Mouse (Mus musculus): ENCODE measurements around the gene Sfxn4. TPM values are rescaled to one million over a fixed set of nuclear protein-coding genes. Genes with fewer than 3 reads are reported as not detected.
A peak's percentile ranks its signal among the peaks of the same experiment; 100 is the strongest.
"Not testable (repeated sequence)": the region's sequence is repeated elsewhere in the genome, so short reads cannot be mapped to it uniquely, and the experiment has no call there.

Gene Sfxn4
- polyA plus RNA-seq, 1 experiment from 2014 or later, result 10.8 TPM

- H3K27me3 ChIP-seq (ENCODE audit: poor library complexity, severe bottlenecking), result no peaks in the 10 kb centered on the region
- WGBS, result 10% methylated on average over 3 of the region's 3 CpGs
- no peaks in the 10 kb centered on the region for H3K9me3 ChIP-seq
- H3K4me3 ChIP-seq, result no peak overlapping the region
- H3K36me3 ChIP-seq (replicated peaks), result no peaks in the 10 kb centered on the region
- H3K27ac ChIP-seq, result no peak overlapping the region
- no peak for DNase-seq (ENCODE audit: extremely low spot score, low spot score)
- H3K4me1 ChIP-seq, result no peaks in the 10 kb centered on the region
These were observed 21.9 kb upstream of the Sfxn4 start for GRCm38 (mm10) chr19:60883129-60883528.

- no peaks in the 10 kb centered on the region for H3K27me3 ChIP-seq (ENCODE audit: poor library complexity, severe bottlenecking)
- H3K4me3 ChIP-seq, result peak within 1 kb of the TSS; percentile 63
- DNase-seq (ENCODE audit: extremely low spot score, low spot score), result peak; percentile 93
- H3K4me1 ChIP-seq, result peaks cover 21% of the 10 kb centered on the region
- H3K36me3 ChIP-seq (replicated peaks), result peaks cover 35% of the 10 kb centered on the region
- H3K9me3 ChIP-seq, result no peaks in the 10 kb centered on the region
- H3K27ac ChIP-seq, result peak within 1 kb of the TSS; percentile 83
- WGBS, result under 1% methylated on average over 28 of the region's 28 CpGs
These were observed 12.9 kb upstream of the Sfxn4 start, which contains the start of gene Prdx3 for GRCm38 (mm10) chr19:60874064-60874694. TSS of gene Prdx3 (minus strand) at chr19:60874556.

GRCm38 (mm10) chr19:60873501-60873900 lies 12.2 kb upstream of the Sfxn4 start:
- Histone ChIP-seq H3K4me3 (peak overlapping the region; percentile 63), H3K4me1 (peaks cover 21% of the 10 kb centered on the region), H3K36me3 (replicated peaks) (peaks cover 42% of the 10 kb centered on the region), H3K27me3 (ENCODE audit: poor library complexity, severe bottlenecking) (no peaks in the 10 kb centered on the region), H3K27ac (peak overlapping the region; percentile 83), H3K9me3 (no peaks in the 10 kb centered on the region)
- WGBS, result 41% methylated on average over 4 of the region's 4 CpGs
- DNase-seq (ENCODE audit: extremely low spot score, low spot score), result no peak

- H3K27me3 ChIP-seq (ENCODE audit: poor library complexity, severe bottlenecking), result no peaks in the 10 kb centered on the region
- peaks cover 52% of the 10 kb centered on the region for H3K36me3 ChIP-seq (replicated peaks)
- no peak for DNase-seq (ENCODE audit: extremely low spot score, low spot score)
- H3K9me3 ChIP-seq, result no peaks in the 10 kb centered on the region
- peaks cover 21% of the 10 kb centered on the region for H3K4me1 ChIP-seq
- 38% methylated on average over 1 of the region's 1 CpGs for WGBS
- no peak overlapping the region for H3K27ac ChIP-seq
- H3K4me3 ChIP-seq, result no peak overlapping the region
These were observed 11.0 kb upstream of the Sfxn4 start for GRCm38 (mm10) chr19:60872272-60872671.

GRCm38 (mm10) chr19:60871366-60871765 lies 10.1 kb upstream of the Sfxn4 start:
- H3K4me3 ChIP-seq, result no peak overlapping the region
- no peaks in the 10 kb centered on the region for H3K9me3 ChIP-seq
- WGBS, result 92% methylated on average over 5 of the region's 5 CpGs
- H3K27ac ChIP-seq, result no peak overlapping the region
- no peaks in the 10 kb centered on the region for H3K27me3 ChIP-seq (ENCODE audit: poor library complexity, severe bottlenecking)
- peaks cover 21% of the 10 kb centered on the region for H3K4me1 ChIP-seq
- H3K36me3 ChIP-seq (replicated peaks), result peaks cover 60% of the 10 kb centered on the region
- DNase-seq (ENCODE audit: extremely low spot score, low spot score), result no peak

- no peak overlapping the region for H3K27ac ChIP-seq
- no peak overlapping the region for H3K4me3 ChIP-seq
- no peak for DNase-seq (ENCODE audit: extremely low spot score, low spot score)
- H3K36me3 ChIP-seq (replicated peaks), result peaks cover 65% of the 10 kb centered on the region
- 76% methylated on average over 1 of the region's 1 CpGs for WGBS
- peaks cover 21% of the 10 kb centered on the region for H3K4me1 ChIP-seq
- no peaks in the 10 kb centered on the region for H3K9me3 ChIP-seq
- H3K27me3 ChIP-seq (ENCODE audit: poor library complexity, severe bottlenecking), result no peaks in the 10 kb centered on the region
These were observed 9.2 kb upstream of the Sfxn4 start for GRCm38 (mm10) chr19:60870489-60870888.

- H3K27ac ChIP-seq; H3K27me3 ChIP-seq (ENCODE audit: poor library complexity, severe bottlenecking); H3K4me1 ChIP-seq; DNase-seq (ENCODE audit: extremely low spot score, low spot score); H3K4me3 ChIP-seq; H3K9me3 ChIP-seq: not testable (repeated sequence)
- WGBS, result 95% methylated on average over 4 of the region's 4 CpGs
- peaks cover 74% of the 10 kb centered on the region for H3K36me3 ChIP-seq (replicated peaks)
These were observed 4.9 kb upstream of the Sfxn4 start for GRCm38 (mm10) chr19:60866169-60866568.

- Histone ChIP-seq H3K4me1 (no peaks in the 10 kb centered on the region), H3K27me3 (ENCODE audit: poor library complexity, severe bottlenecking) (no peaks in the 10 kb centered on the region), H3K4me3 (no peak overlapping the region), H3K9me3 (no peaks in the 10 kb centered on the region), H3K36me3 (replicated peaks) (peaks cover 28% of the 10 kb centered on the region), H3K27ac (no peak overlapping the region)
- DNase-seq (ENCODE audit: extremely low spot score, low spot score), result no peak
These were observed 15.5 kb downstream of the Sfxn4 start for GRCm38 (mm10) chr19:60845731-60846130.

- DNase-seq (ENCODE audit: extremely low spot score, low spot score), result no peak
- peaks cover 39% of the 10 kb centered on the region for H3K36me3 ChIP-seq (replicated peaks)
- no peaks in the 10 kb centered on the region for H3K4me1 ChIP-seq
- no peaks in the 10 kb centered on the region for H3K27me3 ChIP-seq (ENCODE audit: poor library complexity, severe bottlenecking)
- H3K9me3 ChIP-seq, result no peaks in the 10 kb centered on the region
- no peak overlapping the region for H3K27ac ChIP-seq
- H3K4me3 ChIP-seq, result no peak overlapping the region
These were observed 18.0 kb downstream of the Sfxn4 start for GRCm38 (mm10) chr19:60843324-60843723.

- peak; percentile 39 for DNase-seq (ENCODE audit: extremely low spot score, low spot score)
- no peaks in the 10 kb centered on the region for H3K9me3 ChIP-seq
- 84% methylated on average over 1 of the region's 1 CpGs for WGBS
These were observed 23.5 kb downstream of the Sfxn4 start for GRCm38 (mm10) chr19:60837747-60838146.

GRCm38 (mm10) chr19:60818677-60819076 lies 42.6 kb downstream of the Sfxn4 start:
- 93% methylated on average over 6 of the region's 6 CpGs for WGBS
- H3K27me3 ChIP-seq (ENCODE audit: poor library complexity, severe bottlenecking), result no peaks in the 10 kb centered on the region
- no peaks in the 10 kb centered on the region for H3K9me3 ChIP-seq
- no peak overlapping the region for H3K27ac ChIP-seq
- H3K36me3 ChIP-seq (replicated peaks), result peaks cover 87% of the 10 kb centered on the region
- no peaks in the 10 kb centered on the region for H3K4me1 ChIP-seq
- DNase-seq (ENCODE audit: extremely low spot score, low spot score), result no peak
- no peak overlapping the region for H3K4me3 ChIP-seq

More at GRCm38 (mm10) chr19:60837747-60838146, 23.5 kb downstream of the Sfxn4 start:
- peaks cover 85% of the 10 kb centered on the region for H3K36me3 ChIP-seq (replicated peaks)
- no peak overlapping the region for H3K27ac ChIP-seq
- no peaks in the 10 kb centered on the region for H3K27me3 ChIP-seq (ENCODE audit: poor library complexity, severe bottlenecking)
- no peak overlapping the region for H3K4me3 ChIP-seq
- no peaks in the 10 kb centered on the region for H3K4me1 ChIP-seq

GRCm38 (mm10) chr19:60813133-60813532 lies 48.1 kb downstream of the Sfxn4 start:
- H3K9me3 ChIP-seq, result no peaks in the 10 kb centered on the region
- H3K36me3 ChIP-seq (replicated peaks), result peaks cover 31% of the 10 kb centered on the region
- H3K4me1 ChIP-seq, result peaks cover 17% of the 10 kb centered on the region
- H3K27me3 ChIP-seq (ENCODE audit: poor library complexity, severe bottlenecking), result no peaks in the 10 kb centered on the region
- no peak overlapping the region for H3K27ac ChIP-seq
- no peak overlapping the region for H3K4me3 ChIP-seq
- 98% methylated on average over 6 of the region's 6 CpGs for WGBS
- no peak for DNase-seq (ENCODE audit: extremely low spot score, low spot score)

GRCm38 (mm10) chr19:60812036-60812389 lies 49.3 kb downstream of the Sfxn4 start:
- DNase-seq (ENCODE audit: extremely low spot score, low spot score), result no peak
- Histone ChIP-seq H3K4me3 (peak overlapping the region; percentile 88), H3K4me1 (peaks cover 17% of the 10 kb centered on the region), H3K36me3 (replicated peaks) (peaks cover 23% of the 10 kb centered on the region), H3K27ac (peak overlapping the region; percentile 92), H3K27me3 (ENCODE audit: poor library complexity, severe bottlenecking) (no peaks in the 10 kb centered on the region), H3K9me3 (no peaks in the 10 kb centered on the region)
- WGBS, result 22% methylated on average over 10 of the region's 10 CpGs
